Mouse (Mus musculus) MEL (cell line): ENCODE data around the gene Ifi35. TPM values are rescaled to one million over a fixed set of nuclear protein-coding genes. Genes with fewer than 3 reads are reported as not detected.

ENCODE experiments used
- DNase-seq: peaks from one replicate; pipeline ENCODE4 v3.0.0; 2011; ENCODE audit warnings: low read depth, low spot score
- H3K27ac ChIP-seq: 2 replicates; pipeline ENCODE4 v1.5.1; 2012; ENCODE audit warnings: low read depth, mild to moderate bottlenecking, control low read depth, low read length, moderate library complexity; ENCODE audit not compliant: control insufficient read depth
- H3K27me3 ChIP-seq, 2 experiments: fragments of 150-350 bp in 1 of 2; sonication (generic) in 1 of 2; 2 replicates each; pipeline ENCODE4 v1.6.1; 2012; ENCODE audit warnings: low read length in 2 of 2, mild to moderate bottlenecking in 2 of 2, improper control_type of control experiment in 1 of 2, moderate library complexity in 1 of 2; ENCODE audit not compliant: insufficient read depth in 2 of 2, control insufficient read depth in 1 of 2
- H3K36me3 ChIP-seq, 2 experiments: 2 replicates each; pipeline ENCODE4 v1.6.1; 2012 to 2014; ENCODE audit warnings: low read length in 2 of 2, improper control_type of control experiment in 1 of 2, inconsistent platforms in 1 of 2, mild to moderate bottlenecking in 1 of 2; ENCODE audit not compliant: insufficient read depth in 2 of 2, control insufficient read depth in 1 of 2
- H3K4me1 ChIP-seq, 2 experiments: fragments of 150-350 bp in 1 of 2; sonication (generic) in 1 of 2; 2 replicates each; pipeline ENCODE4 v1.6.1; 2012; ENCODE audit warnings: low read length in 2 of 2, improper control_type of control experiment in 1 of 2, mild to moderate bottlenecking in 1 of 2; ENCODE audit not compliant: insufficient read depth in 2 of 2, control insufficient read depth in 1 of 2
- H3K4me3 ChIP-seq, 2 experiments: fragments of 150-350 bp in 1 of 2; sonication (generic) in 1 of 2; 2 replicates each; pipeline ENCODE4 v1.5.1; 2012; ENCODE audit warnings: low read depth in 2 of 2, low read length in 2 of 2, mild to moderate bottlenecking in 2 of 2, moderate library complexity in 2 of 2, control low read depth in 1 of 2, improper control_type of control experiment in 1 of 2; ENCODE audit not compliant: control insufficient read depth in 1 of 2, insufficient read depth in 1 of 2
- H3K79me2 ChIP-seq: 2 replicates; pipeline ENCODE4 v1.6.1; 2012; ENCODE audit warnings: mild to moderate bottlenecking, low read length, moderate library complexity; ENCODE audit not compliant: control insufficient read depth, poor library complexity, insufficient read depth
- H3K9ac ChIP-seq: 2 replicates; pipeline ENCODE4 v1.6.1; 2012; ENCODE audit warnings: low read depth, mild to moderate bottlenecking, control low read depth, low read length, moderate library complexity; ENCODE audit not compliant: control insufficient read depth, poor library complexity, severe bottlenecking
- H3K9me3 ChIP-seq: fragments of 150-350 bp; sonication (generic); replicated peaks from 2 replicates; pipeline ENCODE4 v1.6.1; 2012; ENCODE audit warnings: mild to moderate bottlenecking, low read length, improper control_type of control experiment, moderate library complexity; ENCODE audit not compliant: insufficient read depth
- BHLHE40 ChIP-seq: IDR thresholded peaks from 2 replicates; pipeline ENCODE4 v1.6.1; 2012; ENCODE audit warnings: low read depth, mild to moderate bottlenecking, inconsistent platforms, low read length, improper control_type of control experiment, borderline replicate concordance
- CHD1 ChIP-seq: IDR thresholded peaks from 2 replicates; pipeline ENCODE4 v1.6.1; 2012; ENCODE audit warnings: low read depth, mild to moderate bottlenecking, inconsistent platforms, low read length, improper control_type of control experiment
- CHD2 ChIP-seq: IDR thresholded peaks from 2 replicates; pipeline ENCODE4 v1.6.1; 2011; ENCODE audit warnings: low read length, improper control_type of control experiment
- CTCF ChIP-seq, 3 experiments: IDR thresholded peaks in 2 of 3; conservative IDR thresholded peaks in 1 of 3; 2 replicates each; pipeline ENCODE4 v1.5.1; 2011 to 2012; ENCODE audit warnings: low read length in 3 of 3, low read depth in 2 of 3, mild to moderate bottlenecking in 2 of 3, improper control_type of control experiment in 1 of 3, inconsistent platforms in 1 of 3, mixed read lengths in 1 of 3, moderate library complexity in 1 of 3; ENCODE audit not compliant: control insufficient read depth in 1 of 3, insufficient read depth in 1 of 3, poor library complexity in 1 of 3, severe bottlenecking in 1 of 3
- E2F4 ChIP-seq: IDR thresholded peaks from 2 replicates; pipeline ENCODE4 v1.6.1; 2011; ENCODE audit warnings: low read depth, low read length, improper control_type of control experiment, borderline replicate concordance
- ELF1 ChIP-seq: IDR thresholded peaks from 2 replicates; pipeline ENCODE4 v1.6.1; 2014; ENCODE audit warnings: low read depth, mild to moderate bottlenecking, inconsistent platforms, low read length, improper control_type of control experiment, moderate library complexity
- EP300 ChIP-seq, 2 experiments: IDR thresholded peaks; 2 replicates each; pipeline ENCODE4 v1.6.1; 2011; ENCODE audit warnings: improper control_type of control experiment in 2 of 2, low read length in 2 of 2, low read depth in 1 of 2, mild to moderate bottlenecking in 1 of 2
- ETS1 ChIP-seq: IDR thresholded peaks from 2 replicates; pipeline ENCODE4 v1.6.1; 2012; ENCODE audit warnings: low read depth, mild to moderate bottlenecking, inconsistent platforms, low read length, improper control_type of control experiment, moderate library complexity
- GATA1 ChIP-seq: IDR thresholded peaks from 2 replicates; pipeline ENCODE4 v1.6.1; 2011; ENCODE audit warnings: low read depth, low read length, improper control_type of control experiment
- HCFC1 ChIP-seq: IDR thresholded peaks from 2 replicates; pipeline ENCODE4 v1.6.1; 2012; ENCODE audit warnings: low read depth, mild to moderate bottlenecking, inconsistent platforms, low read length, improper control_type of control experiment, moderate library complexity
- KAT2A ChIP-seq: conservative IDR thresholded peaks from 2 replicates; pipeline ENCODE4 v1.6.1; 2012; ENCODE audit warnings: low read depth, low read length, improper control_type of control experiment, inconsistent platforms
- MAFK ChIP-seq: IDR thresholded peaks from 2 replicates; pipeline ENCODE4 v1.6.1; 2011; ENCODE audit warnings: low read depth, mild to moderate bottlenecking, low read length, improper control_type of control experiment, borderline replicate concordance
- MAX ChIP-seq: IDR thresholded peaks from 2 replicates; pipeline ENCODE4 v1.6.1; 2011; ENCODE audit warnings: low read length, improper control_type of control experiment
- MEF2A ChIP-seq: IDR thresholded peaks from 2 replicates; pipeline ENCODE4 v1.6.1; 2014; ENCODE audit warnings: low read depth, mild to moderate bottlenecking, inconsistent platforms, low read length, improper control_type of control experiment; ENCODE audit not compliant: poor library complexity, insufficient replicate concordance, severe bottlenecking; ENCODE audit errors: extremely low read depth
- MXI1 ChIP-seq: IDR thresholded peaks from 2 replicates; pipeline ENCODE4 v1.6.1; 2011; ENCODE audit warnings: mild to moderate bottlenecking, low read depth, low read length, improper control_type of control experiment
- MYB ChIP-seq: IDR thresholded peaks from 2 replicates; pipeline ENCODE4 v1.6.1; 2011; ENCODE audit warnings: mild to moderate bottlenecking, low read depth, low read length, improper control_type of control experiment
- MYC ChIP-seq: IDR thresholded peaks from 2 replicates; pipeline ENCODE4 v1.6.1; 2011; ENCODE audit warnings: low read depth, mild to moderate bottlenecking, low read length, improper control_type of control experiment, moderate library complexity
- NRF1 ChIP-seq: IDR thresholded peaks from 2 replicates; pipeline ENCODE4 v1.6.1; 2014; ENCODE audit warnings: low read depth, mild to moderate bottlenecking, inconsistent platforms, low read length, improper control_type of control experiment, moderate library complexity; ENCODE audit not compliant: poor library complexity, insufficient read depth, severe bottlenecking
- POLR2AphosphoS2 ChIP-seq: IDR thresholded peaks from 2 replicates; pipeline ENCODE4 v1.6.1; 2011; ENCODE audit warnings: low read length, improper control_type of control experiment
- POLR2AphosphoS5 ChIP-seq: IDR thresholded peaks from 2 replicates; pipeline ENCODE4 v1.6.1; 2012; ENCODE audit warnings: low read depth, borderline replicate concordance, mild to moderate bottlenecking, inconsistent platforms, low read length, moderate library complexity, mixed read lengths
- RAD21 ChIP-seq: IDR thresholded peaks from 2 replicates; pipeline ENCODE4 v1.6.1; 2011; ENCODE audit warnings: mild to moderate bottlenecking, low read depth, low read length, improper control_type of control experiment
- RCOR1 ChIP-seq: IDR thresholded peaks from 2 replicates; pipeline ENCODE4 v1.6.1; 2012; ENCODE audit warnings: low read depth, mild to moderate bottlenecking, inconsistent platforms, low read length, improper control_type of control experiment
- SIN3A ChIP-seq: IDR thresholded peaks from 2 replicates; pipeline ENCODE4 v1.6.1; 2012; ENCODE audit warnings: low read length, improper control_type of control experiment, inconsistent platforms
- TCF12 ChIP-seq: IDR thresholded peaks from 2 replicates; pipeline ENCODE4 v1.6.1; 2014; ENCODE audit warnings: low read depth, mild to moderate bottlenecking, inconsistent platforms, low read length, improper control_type of control experiment, moderate library complexity
- USF1 ChIP-seq: IDR thresholded peaks from 2 replicates; pipeline ENCODE4 v1.6.1; 2014; ENCODE audit warnings: low read depth, mild to moderate bottlenecking, inconsistent platforms, low read length, improper control_type of control experiment, moderate library complexity
- ZC3H11A ChIP-seq: IDR thresholded peaks from 2 replicates; pipeline ENCODE4 v1.6.1; 2012; ENCODE audit warnings: low read depth, mild to moderate bottlenecking, inconsistent platforms, low read length, improper control_type of control experiment
- ZKSCAN1 ChIP-seq: IDR thresholded peaks from 2 replicates; pipeline ENCODE4 v1.6.1; 2012; ENCODE audit warnings: low read depth, mild to moderate bottlenecking, inconsistent platforms, low read length, improper control_type of control experiment, moderate library complexity
- polyA plus RNA-seq, 2 experiments: library from polyadenylated mRNA; stranded (reverse) in 1 of 2; unstranded in 1 of 2; fragments of >175 nt in 1 of 2; fragments of >200 nt in 1 of 2; gene quantifications; 2 replicates each; pipeline versions ENCODE4 v1.2.1 to v1.2.4; 2012; ENCODE audit warnings: low replicate concordance in 2 of 2, low read depth in 1 of 2; ENCODE audit not compliant: insufficient read length in 2 of 2, insufficient read depth in 1 of 2, missing spikeins in 1 of 2
- total RNA-seq: library from RNA; depleted of rRNA; stranded (reverse); fragments of 300-350 nt; gene quantifications from 2 replicates; pipeline ENCODE4 v1.2.3, GENCODE M21; 2012

Gene Ifi35
- total and polyA plus RNA-seq, 3 experiments, result 35.5 to 146 (median 64.4) TPM

DNA sequence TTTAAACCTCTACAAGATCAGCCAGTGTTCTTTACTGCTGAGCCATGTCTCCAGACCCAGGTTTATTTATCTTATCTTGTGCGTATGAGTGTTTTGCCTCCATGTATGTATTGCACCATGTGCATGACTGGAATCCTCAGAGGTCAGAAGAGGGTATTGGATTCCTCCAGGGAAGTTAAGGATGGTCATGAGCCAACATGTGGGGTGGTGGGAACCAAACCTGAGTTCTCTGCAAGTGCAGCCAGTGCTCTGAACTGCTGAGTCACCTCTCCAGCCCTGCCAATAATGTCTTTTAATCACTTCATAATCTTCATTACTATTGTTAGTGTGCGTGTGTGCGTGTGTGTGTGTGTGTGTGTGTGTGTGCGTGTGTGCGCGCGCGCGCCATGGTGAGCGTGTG, 3.3 kb downstream of the Ifi35 start:
- peak overlapping the region in 1 of 2 experiments; percentile 1; a peak in 2 of 4 replicates for H3K4me3 ChIP-seq
- peak overlapping the region; percentile 18; the same call in 1 of the 2 replicates for H3K27ac ChIP-seq
- peak; percentile 38; the same call in 1 of the 2 replicates for TF ChIP-seq NRF1
- TF ChIP-seq GATA1, result peak; percentile 38
- 0 out of 2 replicates have a peak, but pooled peaks have one; percentile 25 for TF ChIP-seq SIN3A
- 0 out of 2 replicates have a peak, but pooled peaks have one; percentile 14 for TF ChIP-seq HCFC1
- no peak for TF ChIP-seq MEF2A
- TF ChIP-seq MAX, result 0 out of 2 replicates have a peak, but pooled peaks have one; percentile 15
- TF ChIP-seq ETS1, result 0 out of 2 replicates have a peak, but pooled peaks have one; percentile 39
- TF ChIP-seq POLR2AphosphoS2, result no peak
- peak; percentile 72 for DNase-seq
- peaks cover 1% of the 10 kb centered on the region for H3K79me2 ChIP-seq
- H3K4me1 ChIP-seq, result peaks cover 17 to 29% of the 10 kb centered on the region in 2 experiments
- peaks cover 0 to 24% of the 10 kb centered on the region in 2 experiments; a peak in 2 of 4 replicates for H3K36me3 ChIP-seq
- no peaks in the 10 kb centered on the region for H3K27me3 ChIP-seq
- H3K9me3 ChIP-seq, result no peaks in the 10 kb centered on the region
- H3K9ac ChIP-seq, result peak overlapping the region; percentile 0; the same call in 1 of the 2 replicates

DNA sequence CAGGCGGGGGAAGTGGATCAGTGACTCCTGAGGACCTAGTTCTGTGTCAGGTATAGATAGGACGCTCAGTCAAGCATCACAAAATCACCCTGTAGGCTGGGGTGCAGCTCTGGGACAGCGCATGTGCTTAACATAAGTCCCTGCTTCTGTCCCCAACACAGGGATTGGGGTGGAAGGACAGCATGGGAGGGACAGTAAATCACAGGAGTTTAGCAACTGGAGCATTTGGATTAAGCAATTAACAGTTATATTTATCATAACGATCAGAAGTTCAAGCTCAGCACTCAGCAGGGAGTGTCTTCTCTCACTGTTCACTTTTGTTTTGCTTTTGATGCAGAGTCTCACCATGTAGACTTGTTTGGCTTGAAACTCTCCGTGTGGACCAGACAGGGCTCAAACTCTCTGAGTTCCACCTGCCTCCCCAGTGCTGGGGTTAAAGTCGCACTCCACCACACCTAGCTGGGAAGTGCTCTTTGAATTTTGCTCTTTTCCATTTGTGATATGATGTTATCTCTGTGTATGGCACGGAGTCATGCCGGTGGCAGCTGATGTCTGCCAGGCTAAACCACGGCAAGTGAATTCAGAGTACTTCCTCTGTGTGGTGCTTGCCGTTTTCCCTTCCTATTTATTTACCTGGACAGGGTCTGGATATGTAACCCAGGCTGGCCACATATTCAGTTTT, 4.0 kb downstream of the Ifi35 start:
- Histone ChIP-seq H3K4me1 (peaks cover 17 to 29% of the 10 kb centered on the region in 2 experiments), H3K36me3 (peaks cover 2 to 24% of the 10 kb centered on the region in 2 experiments; a peak in 3 of 4 replicates), H3K79me2 (peaks cover 1% of the 10 kb centered on the region), H3K27ac (peak overlapping the region; percentile 18), H3K4me3 (peak overlapping the region; percentile 1 to 37), H3K27me3 (no peaks in the 10 kb centered on the region), H3K9ac (peak overlapping the region; percentile 0), H3K9me3 (no peaks in the 10 kb centered on the region)
- peak; percentile 49 for DNase-seq
- no peak for TF ChIP-seq CTCF (IDR thresholded peaks at IDR 0.05 in 2 of 3, conservative IDR thresholded peaks at IDR 0.05 in 1 of 3; ENCODE audit: control insufficient read depth in 1 of 3, insufficient read depth in 1 of 3, low read depth in 2 of 3, low read length in 3 of 3, poor library complexity in 1 of 3, severe bottlenecking in 1 of 3)
- peak; percentile 26; the same call in 1 of the 2 replicates for TF ChIP-seq MXI1
- peak; percentile 39; the same call in 1 of the 2 replicates for TF ChIP-seq SIN3A
- TF ChIP-seq TCF12, result 0 out of 2 replicates have a peak, but pooled peaks have one; percentile 13
- TF ChIP-seq ELF1, result no peak
- no peak for TF ChIP-seq KAT2A
- TF ChIP-seq MYB, result no peak
- 0 out of 2 replicates have a peak, but pooled peaks have one; percentile 56 for TF ChIP-seq CHD1
- TF ChIP-seq USF1, result no peak
- no peak for TF ChIP-seq RCOR1
- no peak for TF ChIP-seq RAD21
- no peak for TF ChIP-seq HCFC1
- no peak for TF ChIP-seq ZC3H11A
- peak; percentile 41; the same call in 1 of the 2 replicates for TF ChIP-seq BHLHE40
- no peak for TF ChIP-seq MYC
- peak; percentile 14; the same call in 1 of the 2 replicates for TF ChIP-seq GATA1
- no peak; the same call in 1 of the 2 replicates for TF ChIP-seq MAX
- TF ChIP-seq POLR2AphosphoS5, result no peak
- TF ChIP-seq E2F4, result no peak
- TF ChIP-seq MAFK, result no peak
- TF ChIP-seq POLR2AphosphoS2, result no peak
- TF ChIP-seq CHD2, result no peak
- peak; percentile 1 to 45; a peak in 2 of 4 replicates for TF ChIP-seq EP300 (IDR thresholded peaks at IDR 0.05; ENCODE audit: low read depth in 1 of 2, low read length in 2 of 2)
- no peak for TF ChIP-seq MEF2A
- no peak for TF ChIP-seq ZKSCAN1
